15 mouse cellular contexts compared by ENCODE assay signal in genomic region chr15:42329742-42330141, GRCm38 (mm10).
DNase-seq lines count a peak whose midpoint lies in the region; ATAC-seq and TF ChIP-seq lines count a peak whose summit lies in the region.
"Had no signal": no experiment of that assay in that cellular context is flagged by ENCODE, and none has a peak within 500 bp of the region (broad histone marks: within the 10 kb centered on the region; RNA-seq: fewer than 3 reads in every experiment).

No protein-coding gene starts in this region.

- DNase-seq in heart, adult 8-10 months (ENCODE audit: low spot score) = peak; percentile 9
- DNase-seq in midbrain, embryonic 14.5 days = peak; percentile 8
- DNase-seq in heart, postnatal 4 days = peak; percentile 12
- DNase-seq in layer of hippocampus, adult 2 months (ENCODE audit: low spot score in 2 of 2) = no peak
- DNase-seq: kidney, adult 11 months; layer of hippocampus, adult 9-11 months had no signal

- H3K27ac ChIP-seq in heart, embryonic 12.5 days (ENCODE audit: poor library complexity, severe bottlenecking) = no peak overlapping the region
- no peak overlapping the region for H3K27ac ChIP-seq in midbrain, embryonic 14.5 days (replicated peaks; ENCODE audit: low read depth, low read length)
- H3K27ac ChIP-seq in midbrain, embryonic 13.5 days = no peak overlapping the region
- H3K27ac ChIP-seq in brown adipose tissue, adult 24 weeks (replicated peaks; ENCODE audit: low read depth, low read length) = peak overlapping the region; percentile 66
- no peak overlapping the region for H3K27ac ChIP-seq in layer of hippocampus, adult 2 months
- H3K27ac ChIP-seq: embryonic facial prominence, embryonic 13.5 days; heart, embryonic 13.5 days; midbrain, embryonic 15.5 days had no signal

- no peak for ATAC-seq in heart, embryonic 12.5 days (ENCODE audit: insufficient number of reproducible peaks, low FRiP score)
- no peak for ATAC-seq in midbrain, embryonic 14.5 days (ENCODE audit: low FRiP score, low TSS enrichment)
- ATAC-seq in midbrain, embryonic 13.5 days = no peak
- no peak for ATAC-seq in cerebellum, adult (ENCODE audit: insufficient number of reproducible peaks, low FRiP score, low TSS enrichment)
- ATAC-seq: CD4-positive, CD25-positive, alpha-beta regulatory T cell, adult 4 months; midbrain, embryonic 15.5 days; Patski had no signal

- no peak overlapping the region for H3K9ac ChIP-seq in heart, embryonic 12.5 days
- H3K9ac ChIP-seq in midbrain, embryonic 14.5 days (replicated peaks; ENCODE audit: low read length) = no peak overlapping the region
- no peak overlapping the region for H3K9ac ChIP-seq in midbrain, embryonic 13.5 days (replicated peaks)
- H3K9ac ChIP-seq: embryonic facial prominence, embryonic 13.5 days; heart, embryonic 13.5 days; midbrain, embryonic 15.5 days had no signal

- no peak for TF ChIP-seq CTCF in layer of hippocampus, adult 2 months (conservative IDR thresholded peaks at IDR 0.05)

- no peaks in the 10 kb centered on the region for H3K9me3 ChIP-seq in heart, embryonic 12.5 days (replicated peaks)
- no peaks in the 10 kb centered on the region for H3K9me3 ChIP-seq in midbrain, embryonic 14.5 days (ENCODE audit: control insufficient read depth, low read length)
- no peaks in the 10 kb centered on the region for H3K9me3 ChIP-seq in midbrain, embryonic 13.5 days
- H3K9me3 ChIP-seq: embryonic facial prominence, embryonic 13.5 days; heart, embryonic 13.5 days; midbrain, embryonic 15.5 days had no signal

- no peak overlapping the region for H3K4me3 ChIP-seq in heart, embryonic 12.5 days
- H3K4me3 ChIP-seq in midbrain, embryonic 14.5 days (replicated peaks; ENCODE audit: low read depth, low read length) = no peak overlapping the region
- no peak overlapping the region for H3K4me3 ChIP-seq in midbrain, embryonic 13.5 days (replicated peaks)
- H3K4me3 ChIP-seq in brown adipose tissue, adult 24 weeks (ENCODE audit: insufficient read depth, low read depth, low read length) = no peak overlapping the region
- H3K4me3 ChIP-seq in layer of hippocampus, adult 2 months = no peak overlapping the region
- H3K4me3 ChIP-seq: embryonic facial prominence, embryonic 13.5 days; heart, embryonic 13.5 days; midbrain, embryonic 15.5 days had no signal

- no peak overlapping the region for H3K4me2 ChIP-seq in heart, embryonic 12.5 days
- H3K4me2 ChIP-seq in midbrain, embryonic 14.5 days (ENCODE audit: low read length) = no peak overlapping the region
- H3K4me2 ChIP-seq in midbrain, embryonic 13.5 days (replicated peaks) = no peak overlapping the region
- H3K4me2 ChIP-seq: embryonic facial prominence, embryonic 13.5 days; heart, embryonic 13.5 days; midbrain, embryonic 15.5 days had no signal

- H3K4me1 ChIP-seq in heart, embryonic 12.5 days (replicated peaks) = 0 out of 2 replicates have a peak, but pooled peaks cover 4% of the 10 kb centered on the region
- peaks cover 2% of the 10 kb centered on the region; the same call in 1 of the 2 replicates for H3K4me1 ChIP-seq in midbrain, embryonic 14.5 days (ENCODE audit: control insufficient read depth, insufficient read depth, low read length)
- H3K4me1 ChIP-seq in midbrain, embryonic 13.5 days (replicated peaks) = peaks cover 4% of the 10 kb centered on the region; the same call in 1 of the 2 replicates
- H3K4me1 ChIP-seq in brown adipose tissue, adult 24 weeks (ENCODE audit: control insufficient read depth, insufficient read depth, insufficient read length, low read length) = no peaks in the 10 kb centered on the region; the same call in 1 of the 2 replicates
- H3K4me1 ChIP-seq: embryonic facial prominence, embryonic 13.5 days; midbrain, embryonic 15.5 days had no signal

- H3K27me3 ChIP-seq in heart, embryonic 12.5 days (replicated peaks) = no peaks in the 10 kb centered on the region
- H3K27me3 ChIP-seq in midbrain, embryonic 14.5 days (ENCODE audit: control insufficient read depth, insufficient read depth, low read length) = no peaks in the 10 kb centered on the region
- no peaks in the 10 kb centered on the region for H3K27me3 ChIP-seq in midbrain, embryonic 13.5 days
- H3K27me3 ChIP-seq: embryonic facial prominence, embryonic 13.5 days; heart, embryonic 13.5 days; midbrain, embryonic 15.5 days; Patski had no signal

- no peaks in the 10 kb centered on the region for H3K36me3 ChIP-seq in heart, embryonic 12.5 days
- no peaks in the 10 kb centered on the region for H3K36me3 ChIP-seq in midbrain, embryonic 14.5 days (ENCODE audit: control insufficient read depth, insufficient read depth, low read length)
- no peaks in the 10 kb centered on the region for H3K36me3 ChIP-seq in midbrain, embryonic 13.5 days
- H3K36me3 ChIP-seq: embryonic facial prominence, embryonic 13.5 days; heart, embryonic 13.5 days; midbrain, embryonic 15.5 days had no signal

- 65% methylated on average over 4 of the region's 4 CpGs for WGBS in heart, embryonic 12.5 days
- WGBS in midbrain, embryonic 14.5 days = 78% methylated on average over 4 of the region's 4 CpGs
- 77% methylated on average over 4 of the region's 4 CpGs for WGBS in midbrain, embryonic 13.5 days

Comparison
In these comparisons a context has a peak if more than half of its experiments do, and no peak if none do; other contexts are left out.
1. DNase-seq: peak in heart, adult 8-10 months (single experiment), midbrain, embryonic 14.5 days (single experiment) and heart, postnatal 4 days (single experiment); none in layer of hippocampus, adult 2 months (0 of 2).